Mouse (Mus musculus): ENCODE data around the gene Dgke.

GRCm38 (mm10) chr11:89003726-89004125 lies 62.9 kb downstream of the Dgke start:
- TF ChIP-seq POLR2A (IDR thresholded peaks at IDR 0.05; ENCODE audit: borderline replicate concordance, low read depth, low read length) (no peak), CTCF (IDR thresholded peaks at IDR 0.05; ENCODE audit: low read depth, low read length) (no peak)

Data from bone marrow macrophage, adult 2 months (primary cell).